Mouse (Mus musculus): ENCODE measurements around the gene AA986860.

The AA986860 gene

GRCm38 (mm10) chr1:130731741-130732337 is at the start of gene AA986860:
Gene AA986860, plus strand, starts transcription at chr1:130731976.
- Histone ChIP-seq H3K4me1 (replicated peaks; ENCODE audit: low read depth, low read length) (peaks cover 17% of the 10 kb centered on the region), H3K9me3 (ENCODE audit: low read length) (no peaks in the 10 kb centered on the region), H3K4me3 (replicated peaks; ENCODE audit: low read length) (peak within 1 kb of the TSS; percentile 32), H3K36me3 (ENCODE audit: insufficient read depth, low read length) (no peaks in the 10 kb centered on the region), H3K27me3 (ENCODE audit: insufficient read depth, low read length) (peaks cover 3% of the 10 kb centered on the region; the same call in 1 of the 2 replicates)
- TF ChIP-seq CTCF (conservative IDR thresholded peaks at IDR 0.05; ENCODE audit: low read length), result no peak
- TF ChIP-seq NANOG (IDR thresholded peaks at IDR 0.05; ENCODE audit: borderline replicate concordance, low read length), result no peak
- no peak for TF ChIP-seq POU5F1 (IDR thresholded peaks at IDR 0.05; ENCODE audit: borderline replicate concordance, low read length)

GRCm38 (mm10) chr1:130683905-130684304 is 47.9 kb upstream of the AA986860 start:
- no peaks in the 10 kb centered on the region for H3K27me3 ChIP-seq (ENCODE audit: insufficient read depth, low read length)
- H3K36me3 ChIP-seq (ENCODE audit: insufficient read depth, low read length), result no peaks in the 10 kb centered on the region
- TF ChIP-seq NANOG (IDR thresholded peaks at IDR 0.05; ENCODE audit: borderline replicate concordance, low read length) (no peak), POU5F1 (IDR thresholded peaks at IDR 0.05; ENCODE audit: borderline replicate concordance, low read length) (no peak), CTCF (conservative IDR thresholded peaks at IDR 0.05; ENCODE audit: low read length) (no peak)
- no peaks in the 10 kb centered on the region for H3K4me1 ChIP-seq (replicated peaks; ENCODE audit: low read depth, low read length)
- H3K4me3 ChIP-seq (replicated peaks; ENCODE audit: low read length), result no peak overlapping the region
- H3K9me3 ChIP-seq (ENCODE audit: low read length), result peaks cover 24% of the 10 kb centered on the region

GRCm38 (mm10) chr1:130698601-130699000 is 33.2 kb upstream of the AA986860 start:
- Histone ChIP-seq H3K4me3 (replicated peaks; ENCODE audit: low read length) (no peak overlapping the region), H3K27me3 (ENCODE audit: insufficient read depth, low read length) (no peaks in the 10 kb centered on the region), H3K4me1 (replicated peaks; ENCODE audit: low read depth, low read length) (0 out of 2 replicates have a peak, but pooled peaks cover 2% of the 10 kb centered on the region), H3K36me3 (ENCODE audit: insufficient read depth, low read length) (peaks cover 51% of the 10 kb centered on the region), H3K9me3 (ENCODE audit: low read length) (0 out of 2 replicates have a peak, but pooled peaks cover 4% of the 10 kb centered on the region)
- no peak for TF ChIP-seq NANOG (IDR thresholded peaks at IDR 0.05; ENCODE audit: borderline replicate concordance, low read length)
- TF ChIP-seq CTCF (conservative IDR thresholded peaks at IDR 0.05; ENCODE audit: low read length), result no peak
- no peak for TF ChIP-seq POU5F1 (IDR thresholded peaks at IDR 0.05; ENCODE audit: borderline replicate concordance, low read length)

GRCm38 (mm10) chr1:130699937-130700633 is 31.7 kb upstream of the AA986860 start:
- Histone ChIP-seq H3K36me3 (ENCODE audit: insufficient read depth, low read length) (peaks cover 57% of the 10 kb centered on the region), H3K4me3 (replicated peaks; ENCODE audit: low read length) (no peak overlapping the region), H3K27me3 (ENCODE audit: insufficient read depth, low read length) (no peaks in the 10 kb centered on the region), H3K4me1 (replicated peaks; ENCODE audit: low read depth, low read length) (0 out of 2 replicates have a peak, but pooled peaks cover 2% of the 10 kb centered on the region), H3K9me3 (ENCODE audit: low read length) (0 out of 2 replicates have a peak, but pooled peaks cover 4% of the 10 kb centered on the region)
- no peak for TF ChIP-seq NANOG (IDR thresholded peaks at IDR 0.05; ENCODE audit: borderline replicate concordance, low read length)
- no peak for TF ChIP-seq POU5F1 (IDR thresholded peaks at IDR 0.05; ENCODE audit: borderline replicate concordance, low read length)
- no peak for TF ChIP-seq CTCF (conservative IDR thresholded peaks at IDR 0.05; ENCODE audit: low read length)

GRCm38 (mm10) chr1:130701976-130702375 is 29.8 kb upstream of the AA986860 start:
- Histone ChIP-seq H3K4me1 (replicated peaks; ENCODE audit: low read depth, low read length) (0 out of 2 replicates have a peak, but pooled peaks cover 2% of the 10 kb centered on the region), H3K36me3 (ENCODE audit: insufficient read depth, low read length) (peaks cover 68% of the 10 kb centered on the region), H3K9me3 (ENCODE audit: low read length) (0 out of 2 replicates have a peak, but pooled peaks cover 4% of the 10 kb centered on the region), H3K4me3 (replicated peaks; ENCODE audit: low read length) (no peak overlapping the region), H3K27me3 (ENCODE audit: insufficient read depth, low read length) (no peaks in the 10 kb centered on the region)
- TF ChIP-seq CTCF (conservative IDR thresholded peaks at IDR 0.05; ENCODE audit: low read length) (no peak), NANOG (IDR thresholded peaks at IDR 0.05; ENCODE audit: borderline replicate concordance, low read length) (no peak), POU5F1 (IDR thresholded peaks at IDR 0.05; ENCODE audit: borderline replicate concordance, low read length) (no peak)

GRCm38 (mm10) chr1:130703613-130704012 is 28.2 kb upstream of the AA986860 start:
- 0 out of 2 replicates have a peak, but pooled peaks cover 4% of the 10 kb centered on the region for H3K9me3 ChIP-seq (ENCODE audit: low read length)
- peaks cover 62% of the 10 kb centered on the region for H3K36me3 ChIP-seq (ENCODE audit: insufficient read depth, low read length)
- no peaks in the 10 kb centered on the region for H3K27me3 ChIP-seq (ENCODE audit: insufficient read depth, low read length)
- TF ChIP-seq NANOG (IDR thresholded peaks at IDR 0.05; ENCODE audit: borderline replicate concordance, low read length), result no peak
- TF ChIP-seq CTCF (conservative IDR thresholded peaks at IDR 0.05; ENCODE audit: low read length), result no peak
- TF ChIP-seq POU5F1 (IDR thresholded peaks at IDR 0.05; ENCODE audit: borderline replicate concordance, low read length), result no peak
- no peak overlapping the region for H3K4me3 ChIP-seq (replicated peaks; ENCODE audit: low read length)
- no peaks in the 10 kb centered on the region for H3K4me1 ChIP-seq (replicated peaks; ENCODE audit: low read depth, low read length)

GRCm38 (mm10) chr1:130710283-130711080 is 21.3 kb upstream of the AA986860 start:
- TF ChIP-seq CTCF (conservative IDR thresholded peaks at IDR 0.05; ENCODE audit: low read length) (no peak), POU5F1 (IDR thresholded peaks at IDR 0.05; ENCODE audit: borderline replicate concordance, low read length) (no peak), NANOG (IDR thresholded peaks at IDR 0.05; ENCODE audit: borderline replicate concordance, low read length) (no peak)
- Histone ChIP-seq H3K4me1 (replicated peaks; ENCODE audit: low read depth, low read length) (peaks cover 11% of the 10 kb centered on the region; the same call in 1 of the 2 replicates), H3K36me3 (ENCODE audit: insufficient read depth, low read length) (peaks cover 15% of the 10 kb centered on the region), H3K27me3 (ENCODE audit: insufficient read depth, low read length) (peaks cover 22% of the 10 kb centered on the region), H3K9me3 (ENCODE audit: low read length) (no peaks in the 10 kb centered on the region), H3K4me3 (replicated peaks; ENCODE audit: low read length) (no peak overlapping the region)

GRCm38 (mm10) chr1:130714046-130714445 is 17.7 kb upstream of the AA986860 start:
- Histone ChIP-seq H3K9me3 (ENCODE audit: low read length) (no peaks in the 10 kb centered on the region), H3K4me3 (replicated peaks; ENCODE audit: low read length) (no peak overlapping the region), H3K27me3 (ENCODE audit: insufficient read depth, low read length) (peaks cover 22% of the 10 kb centered on the region), H3K4me1 (replicated peaks; ENCODE audit: low read depth, low read length) (peaks cover 31% of the 10 kb centered on the region), H3K36me3 (ENCODE audit: insufficient read depth, low read length) (peaks cover 6% of the 10 kb centered on the region)
- no peak for TF ChIP-seq CTCF (conservative IDR thresholded peaks at IDR 0.05; ENCODE audit: low read length)
- TF ChIP-seq NANOG (IDR thresholded peaks at IDR 0.05; ENCODE audit: borderline replicate concordance, low read length), result no peak
- no peak for TF ChIP-seq POU5F1 (IDR thresholded peaks at IDR 0.05; ENCODE audit: borderline replicate concordance, low read length)

Data from E14TG2a.4 (cell line).